Mouse (Mus musculus) embryonic stem cell, embryonic (primary cell): ENCODE measurements around the gene Kbtbd13.

ENCODE experiments used
- CTCF ChIA-PET, 4 experiments: fragments of 300-600 bp in 2 of 4; fragments of 350-600 bp in 2 of 4; sonication (Branson Sonifier 250); formaldehyde crosslinking; loops; one replicate each; lab custom pipeline; 2022; ENCODE audit warnings: inconsistent platforms in 2 of 4; lab: Charles Lee
- POLR2A ChIA-PET, 4 experiments: fragments of 300-600 bp in 2 of 4; fragments of 350-600 bp in 2 of 4; sonication (Branson Sonifier 250); formaldehyde crosslinking; loops; one replicate each; lab custom pipeline; 2022; ENCODE audit warnings: antibody characterized with exemption in 4 of 4, inconsistent platforms in 1 of 4; lab: Charles Lee

The Kbtbd13 gene

GRCm38 (mm10) chr9:65407861-65408260, 16.4 kb upstream of the Kbtbd13 start:
- CTCF ChIA-PET, result no interaction called here
- POLR2A ChIA-PET, result interaction anchor here in 1 of 4 experiments (0.9 kb wide), 1 partner anchor 28 kb away, joined by 3 read pairs; the partner anchor contains the start of gene Mtfmt

DNA sequence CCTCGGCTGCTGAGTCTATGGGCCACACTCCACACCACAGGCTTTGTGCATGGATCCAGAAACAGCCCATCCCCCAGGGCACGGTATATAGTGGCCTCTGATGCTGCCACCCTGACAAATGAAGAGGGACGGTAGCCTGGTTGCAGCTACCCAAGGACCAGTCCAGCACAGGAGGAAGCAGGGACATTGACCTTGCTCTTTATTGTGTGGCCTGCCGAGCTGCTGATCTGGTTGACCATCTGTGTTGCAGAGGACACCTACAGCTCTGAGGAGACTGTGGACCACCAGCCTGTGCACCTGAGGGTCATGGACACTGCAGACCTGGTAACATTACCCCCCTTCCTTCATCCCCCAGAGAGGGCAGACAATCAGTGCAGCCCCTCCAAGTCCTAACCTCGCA, 15.9 kb upstream of the Kbtbd13 start:
- CTCF ChIA-PET, result interaction anchor here in 1 of 4 experiments (0.8 kb wide), 1 partner anchor 92 kb away, joined by 5 read pairs; no protein-coding TSS in a partner anchor
- POLR2A ChIA-PET, result no interaction called here

GRCm38 (mm10) chr9:65405184-65405449, 13.7 kb upstream of the Kbtbd13 start:
- ChIA-PET CTCF (no interaction called here), POLR2A (no interaction called here)

DNA sequence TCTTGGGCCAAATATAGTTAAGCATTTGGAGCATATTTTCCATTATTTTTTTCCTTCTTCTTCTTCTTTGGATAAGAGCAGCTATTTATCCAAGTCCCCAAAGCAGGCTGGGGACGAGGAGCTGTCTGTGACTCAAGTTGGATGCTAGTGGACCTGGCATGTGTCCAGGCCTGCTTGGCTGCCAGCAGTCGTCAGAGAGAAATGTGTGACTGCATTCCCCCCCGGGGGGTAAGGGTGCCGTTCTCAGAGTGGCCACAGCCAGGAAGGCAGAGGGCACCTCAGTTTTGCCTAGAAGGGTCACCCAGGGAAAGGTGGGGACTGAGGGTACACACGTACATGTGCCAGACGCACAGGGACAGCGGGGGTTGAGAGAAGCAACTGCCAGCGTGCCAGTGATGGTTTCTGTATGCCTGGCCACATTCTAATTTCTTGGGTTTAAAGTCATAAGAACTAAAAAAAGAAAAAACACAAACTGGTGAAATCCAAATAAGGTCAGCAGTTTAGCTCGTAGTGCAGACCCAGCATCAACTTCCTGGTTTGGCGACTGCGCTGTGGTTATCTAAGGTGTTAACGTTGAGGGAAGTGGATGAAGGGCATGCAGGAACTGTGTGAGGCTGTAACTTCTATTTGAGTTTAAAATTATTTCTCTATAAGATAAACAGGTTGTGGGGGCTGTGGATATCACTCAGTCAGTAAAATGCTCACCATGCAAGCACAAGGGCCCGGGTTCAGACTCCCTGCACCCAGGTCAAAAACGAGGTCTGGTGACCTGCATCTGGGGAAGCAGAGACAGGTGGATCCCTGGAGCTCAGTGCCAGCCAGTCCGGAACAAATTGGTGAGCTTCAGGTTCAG, 13.1 kb upstream of the Kbtbd13 start:
- POLR2A ChIA-PET, result no interaction called here

GRCm38 (mm10) chr9:65399934-65400333, 8.5 kb upstream of the Kbtbd13 start:
- CTCF ChIA-PET, result no interaction called here
- POLR2A ChIA-PET, result interaction anchor here in 1 of 4 experiments (1.3 kb wide), 1 partner anchor 199 kb away, joined by 3 read pairs; no protein-coding TSS in a partner anchor

More for the DNA sequence above, 13.1 kb upstream of the Kbtbd13 start:
- CTCF ChIA-PET, result no interaction called here

- POLR2A ChIA-PET, result interaction anchor here in 3 of 4 experiments (0.7 to 1.5 kb wide), 10 partner anchors 9 to 179 kb away, joined by 3 to 7 read pairs (median 3); partner anchors contain the start of genes Mtfmt (in 1 of the 3) and Slc51b (in 1 of the 3)
- CTCF ChIA-PET, result interaction anchor here in 2 of 4 experiments (0.6 to 1.3 kb wide), 5 partner anchors 9 to 201 kb away, joined by 3 to 5 read pairs (median 4); partner anchors contain the start of gene Mtfmt (in 1 of the 2)
Measured at GRCm38 (mm10) chr9:65398279-65398678, 6.8 kb upstream of the Kbtbd13 start, which contains the start of gene Rasl12. Gene Rasl12 (plus strand): TSS chr9:65398506.

GRCm38 (mm10) chr9:65394360-65394759, 2.9 kb upstream of the Kbtbd13 start:
- ChIA-PET CTCF (interaction anchor here in 2 of 4 experiments (0.6 to 1.0 kb wide), 3 partner anchors 25 to 108 kb away, joined by 3 to 4 read pairs (median 3); no protein-coding TSS in a partner anchor), POLR2A (no interaction called here)

GRCm38 (mm10) chr9:65393606-65394005, 2.2 kb upstream of the Kbtbd13 start:
- POLR2A ChIA-PET, result interaction anchor here in 2 of 4 experiments (0.6 to 5.1 kb wide), 6 partner anchors 9 to 68 kb away, joined by 3 to 30 read pairs (median 4); partner anchors contain the start of gene Mtfmt (in 1 of the 2)
- CTCF ChIA-PET, result interaction anchor here in 2 of 4 experiments (0.6 to 1.0 kb wide), 5 partner anchors 24 to 205 kb away, joined by 3 to 5 read pairs (median 3); no protein-coding TSS in a partner anchor

- POLR2A ChIA-PET, result interaction anchor here in 3 of 4 experiments (0.8 to 5.1 kb wide), 7 partner anchors 9 to 197 kb away, joined by 3 to 30 read pairs (median 4); partner anchors contain the start of gene Mtfmt (in 2 of the 3)
- CTCF ChIA-PET, result interaction anchor here in 3 of 4 experiments (0.5 to 1.3 kb wide), 8 partner anchors 8 to 374 kb away, joined by 3 to 19 read pairs (median 3); partner anchors contain the start of gene Plekho2 (in 1 of the 3)
Measured at GRCm38 (mm10) chr9:65392638-65393364, 1.3 kb upstream of the Kbtbd13 start.

- ChIA-PET CTCF (interaction anchor here (0.6 to 1.8 kb wide), 9 partner anchors 16 to 1834 kb away, joined by 3 to 8 read pairs (median 3); no protein-coding TSS in a partner anchor), POLR2A (interaction anchor here in 3 of 4 experiments (0.6 to 5.1 kb wide), 17 partner anchors 10 to 197 kb away, joined by 3 to 30 read pairs (median 5); partner anchors contain the start of gene Mtfmt (in 1 of the 3))
Measured at GRCm38 (mm10) chr9:65390752-65391612, 470 bp downstream of the Kbtbd13 start.

- ChIA-PET POLR2A (interaction anchor here in 1 of 4 experiments (0.7 kb wide), 1 partner anchor 16 kb away, joined by 4 read pairs; no protein-coding TSS in a partner anchor), CTCF (interaction anchor here in 1 of 4 experiments (0.6 to 1.0 kb wide), 2 partner anchors 15 to 602 kb away, joined by 3 read pairs; no protein-coding TSS in a partner anchor)
Measured at GRCm38 (mm10) chr9:65386373-65387140, 4.9 kb downstream of the Kbtbd13 start.

- CTCF ChIA-PET, result interaction anchor here in 1 of 4 experiments (0.7 to 1.1 kb wide), 3 partner anchors 9 to 48 kb away, joined by 3 to 4 read pairs (median 3); no protein-coding TSS in a partner anchor
- POLR2A ChIA-PET, result interaction anchor here (0.8 to 1.9 kb wide), 6 partner anchors 9 to 118 kb away, joined by 3 to 4 read pairs (median 4); partner anchors contain the start of gene Ubap1l (in 1 of the 4)
Measured at GRCm38 (mm10) chr9:65384276-65384675, 7.2 kb downstream of the Kbtbd13 start.

DNA sequence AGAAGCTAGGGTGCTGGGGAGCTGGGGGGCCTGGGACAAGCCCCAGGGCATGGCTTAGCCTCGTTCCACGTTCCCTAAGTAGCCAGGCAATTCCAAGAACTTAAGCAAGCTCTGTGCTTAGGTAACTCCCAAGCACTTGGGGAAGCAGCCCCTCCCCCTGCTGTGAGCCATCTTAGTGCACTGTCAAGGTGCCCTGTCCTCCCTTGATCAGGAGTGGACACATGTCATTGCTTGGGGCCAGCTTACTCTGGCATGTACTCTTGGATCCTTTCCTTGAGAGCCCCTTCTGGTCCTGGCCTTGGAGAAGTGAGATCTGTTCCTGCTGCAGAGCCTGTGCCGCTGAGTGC, 8.7 kb downstream of the Kbtbd13 start:
- CTCF ChIA-PET, result interaction anchor here in 2 of 4 experiments (0.6 to 1.8 kb wide), 2 partner anchors 10 to 1473 kb away, joined by 4 to 6 read pairs; no protein-coding TSS in a partner anchor
- POLR2A ChIA-PET, result interaction anchor here in 3 of 4 experiments (0.7 to 5.1 kb wide), 11 partner anchors 9 to 117 kb away, joined by 3 to 30 read pairs (median 3); partner anchors contain the start of genes Kbtbd13 (in 1 of the 3), Pdcd7 (in 1 of the 3) and Rasl12 (in 1 of the 3)

- CTCF ChIA-PET, result interaction anchor here in 3 of 4 experiments (0.6 to 1.8 kb wide), 4 partner anchors 10 to 1472 kb away, joined by 3 to 6 read pairs (median 4); no protein-coding TSS in a partner anchor
- POLR2A ChIA-PET, result interaction anchor here in 3 of 4 experiments (0.5 to 5.1 kb wide), 13 partner anchors 9 to 421 kb away, joined by 3 to 30 read pairs (median 3); partner anchors contain the start of genes Kbtbd13 (in 1 of the 3), Pdcd7 (in 1 of the 3) and Rasl12 (in 1 of the 3)
Measured at GRCm38 (mm10) chr9:65382031-65382750, 9.3 kb downstream of the Kbtbd13 start.

DNA sequence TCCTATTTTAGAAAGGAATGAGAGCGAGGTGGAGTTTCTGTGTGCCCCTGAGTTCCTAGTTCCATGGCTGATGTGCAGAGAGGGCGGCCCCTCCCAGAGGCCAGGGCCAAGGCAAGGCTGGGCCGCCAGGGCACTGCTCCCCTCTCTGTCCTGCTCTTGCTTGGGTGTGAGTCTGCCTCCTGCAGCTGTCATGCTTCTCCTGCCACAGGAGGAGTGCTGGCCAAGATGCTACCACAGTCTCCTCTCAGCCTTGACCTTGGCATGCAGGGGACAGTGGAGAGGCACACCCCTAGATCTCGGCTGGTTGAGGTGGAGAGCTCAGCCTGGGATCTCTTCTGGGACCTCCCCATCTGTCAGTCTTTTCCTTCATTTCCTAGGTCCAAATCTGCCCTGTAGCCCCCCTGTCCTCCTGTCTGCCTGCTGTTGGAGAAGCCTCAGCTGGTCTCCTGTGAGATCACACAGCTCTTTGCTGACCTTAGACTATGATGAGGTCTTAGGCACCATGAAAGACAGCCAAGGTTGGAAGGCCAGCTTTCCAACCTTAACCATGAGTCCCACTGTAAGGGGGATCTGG, 10.3 kb downstream of the Kbtbd13 start:
- POLR2A ChIA-PET, result interaction anchor here in 3 of 4 experiments (0.6 to 5.1 kb wide), 6 partner anchors 9 to 357 kb away, joined by 3 to 30 read pairs (median 4); partner anchors contain the start of gene Kbtbd13 (in 1 of the 3)
- CTCF ChIA-PET, result interaction anchor here in 2 of 4 experiments (0.5 to 1.8 kb wide), 2 partner anchors 8 to 190 kb away, joined by 4 to 6 read pairs; no protein-coding TSS in a partner anchor
